Mouse (Mus musculus) c-Kit-negative CD71-positive TER-119-positive erythroid progenitor cells, embryonic 14.5 days (primary cell): ENCODE results near the gene Armc7.

ENCODE experiments used
- DNase-seq: peaks from one replicate; pipeline ENCODE4 v3.0.0-alpha.2; 2013; ENCODE audit warnings: low read depth, low spot score

Gene Armc7

GRCm38 (mm10) chr11:115475025-115475757 is at the start of gene Armc7:
Armc7 (plus strand) TSS chr11:115475667.
- peak; percentile 88 for DNase-seq

- no peak for DNase-seq
These were observed 49.8 kb upstream of the Armc7 start for GRCm38 (mm10) chr11:115425671-115426070.

DNA sequence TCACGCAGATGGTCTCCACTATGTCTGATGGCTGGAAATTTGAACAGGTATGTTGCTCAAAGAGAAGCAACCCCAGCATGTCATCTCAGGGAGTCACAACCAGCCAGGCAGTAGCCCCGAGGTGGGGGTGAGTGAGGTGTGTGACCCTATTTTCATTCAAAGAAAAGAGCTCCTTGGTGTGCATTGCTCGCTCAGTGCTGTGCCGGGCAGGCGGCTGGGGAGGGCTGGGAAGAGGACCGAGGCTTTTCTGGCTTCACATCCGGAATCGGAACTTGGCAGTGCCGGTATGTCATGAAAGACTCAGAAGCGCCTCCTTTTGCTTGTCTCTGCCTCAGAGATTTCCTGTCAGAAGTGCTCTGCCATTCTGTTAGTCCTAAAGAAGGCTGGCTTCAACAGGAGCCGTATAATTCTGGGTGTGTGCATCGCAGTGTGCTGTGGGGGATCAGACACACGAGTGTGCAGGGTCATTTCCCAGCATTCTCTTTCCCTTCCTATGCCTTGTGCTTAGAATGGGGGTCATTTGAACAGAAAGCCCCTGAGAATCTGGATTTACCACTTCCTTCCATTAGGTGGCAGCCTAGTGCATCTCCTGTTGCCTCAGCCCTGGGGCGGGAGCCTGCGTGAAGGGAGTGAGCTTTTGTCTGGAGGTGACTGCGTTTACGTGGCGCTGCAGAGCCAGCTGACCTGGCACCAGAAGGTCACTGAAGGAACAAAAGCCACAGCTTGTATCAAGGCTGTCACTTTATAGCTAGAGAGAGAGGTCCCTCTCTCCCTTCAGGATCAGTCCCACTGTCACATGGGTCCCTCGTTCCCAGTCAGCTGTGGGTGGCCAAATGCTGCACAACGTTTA is 47.8 kb upstream of the Armc7 start:
- DNase-seq: no peak

DNA sequence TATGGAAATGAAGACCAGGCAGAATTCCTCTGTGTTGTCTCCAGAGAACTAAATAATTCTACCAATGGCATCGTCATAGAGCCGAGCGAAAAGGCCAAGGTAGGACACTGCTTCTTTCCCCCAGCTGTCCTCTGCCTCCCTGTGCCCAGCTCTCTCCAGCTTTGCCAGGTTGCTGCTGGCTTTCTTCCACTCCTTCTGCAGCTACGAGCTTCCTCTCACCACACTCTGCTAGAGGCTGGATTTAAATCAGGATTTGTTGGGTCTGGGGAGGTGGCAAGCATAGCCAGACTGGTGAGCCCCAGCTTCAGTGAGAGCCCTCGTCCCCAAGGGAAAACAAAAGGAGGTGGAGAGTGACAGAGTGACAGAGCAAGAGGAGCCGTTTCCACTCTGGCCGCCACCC is 46.2 kb upstream of the Armc7 start:
- no peak for DNase-seq

DNA sequence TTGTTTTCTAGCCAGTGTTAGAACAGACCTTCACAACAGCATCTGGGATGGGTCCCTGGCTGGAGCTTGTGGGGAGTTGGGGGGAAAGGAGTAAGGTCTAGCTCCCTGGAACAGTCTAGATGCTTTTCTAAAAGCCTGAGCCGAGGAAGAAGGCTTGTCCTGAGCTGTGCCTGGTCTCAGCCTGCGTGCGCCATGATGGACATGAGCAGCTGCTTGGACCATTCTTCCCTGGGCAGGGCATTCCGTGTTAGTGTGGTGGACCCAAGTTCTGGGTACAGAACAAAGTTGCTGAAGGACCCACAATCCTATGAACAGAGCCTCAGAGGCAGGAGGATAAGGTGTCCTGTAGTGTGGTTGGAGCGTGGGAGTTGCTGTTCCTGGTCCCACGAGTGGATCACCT is 44.9 kb upstream of the Armc7 start:
- no peak for DNase-seq

DNA sequence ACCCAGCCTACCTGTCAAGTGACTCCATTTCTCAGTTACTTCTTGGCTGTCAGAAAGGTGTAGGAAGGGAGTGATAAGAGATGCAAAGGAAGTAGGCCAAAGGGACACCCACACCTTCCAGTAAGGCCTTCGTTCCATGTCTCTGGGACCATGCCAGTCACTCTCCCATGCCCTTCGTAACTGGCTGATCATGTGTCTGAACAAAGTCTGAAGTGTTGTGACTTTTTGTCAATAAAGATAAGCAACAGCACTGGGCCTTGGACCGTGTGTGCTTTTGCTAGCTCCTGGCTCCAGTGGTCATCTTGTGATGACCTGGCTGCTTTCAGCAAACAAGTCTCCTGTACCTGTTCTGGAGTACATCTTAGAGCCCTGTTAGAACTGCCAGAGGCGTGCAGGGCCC is 42.7 kb upstream of the Armc7 start:
- DNase-seq: no peak

- no peak for DNase-seq
These were observed 42.1 kb upstream of the Armc7 start for GRCm38 (mm10) chr11:115433342-115433741.

GRCm38 (mm10) chr11:115435596-115436337 is 39.7 kb upstream of the Armc7 start:
- no peak for DNase-seq

GRCm38 (mm10) chr11:115437571-115438122 is 37.8 kb upstream of the Armc7 start:
- no peak for DNase-seq

GRCm38 (mm10) chr11:115439326-115439725 is 36.1 kb upstream of the Armc7 start:
- no peak for DNase-seq

DNA sequence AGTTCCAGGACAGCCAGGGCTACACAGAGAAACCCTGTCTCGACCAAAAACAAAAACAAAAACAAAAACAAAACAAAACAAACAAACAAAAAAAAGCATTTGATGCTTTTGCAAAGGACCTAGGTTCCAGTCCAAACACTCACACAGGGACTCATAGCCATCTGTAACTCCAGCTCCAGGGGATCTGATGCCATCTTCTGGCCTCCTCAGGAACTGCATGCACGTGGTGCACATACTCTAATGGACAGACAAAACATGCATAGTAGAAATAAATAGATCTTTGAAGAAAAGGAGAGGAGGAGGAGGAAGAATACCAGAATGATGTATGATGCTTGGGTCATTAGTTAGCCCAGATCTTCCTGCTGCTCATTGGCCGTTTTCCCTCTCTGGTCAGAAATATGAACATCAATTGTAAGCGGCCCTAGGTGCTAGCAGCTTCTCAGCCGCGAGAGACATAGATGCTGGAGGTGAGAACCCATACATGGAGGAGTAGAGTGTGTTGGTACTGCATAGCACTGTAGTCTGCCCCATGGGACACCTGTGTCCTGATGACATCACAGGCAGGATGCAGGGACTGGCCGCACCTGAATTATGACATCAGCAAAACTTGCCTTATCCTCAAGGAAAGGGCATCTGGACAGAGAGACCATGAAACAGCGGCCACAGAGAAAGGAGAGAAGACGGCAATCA is 35.4 kb upstream of the Armc7 start, which contains the start of gene Trim80:
Gene Trim80 (plus strand): TSS at position 640 of the 690 bp plus-strand sequence.
- no peak for DNase-seq

DNA sequence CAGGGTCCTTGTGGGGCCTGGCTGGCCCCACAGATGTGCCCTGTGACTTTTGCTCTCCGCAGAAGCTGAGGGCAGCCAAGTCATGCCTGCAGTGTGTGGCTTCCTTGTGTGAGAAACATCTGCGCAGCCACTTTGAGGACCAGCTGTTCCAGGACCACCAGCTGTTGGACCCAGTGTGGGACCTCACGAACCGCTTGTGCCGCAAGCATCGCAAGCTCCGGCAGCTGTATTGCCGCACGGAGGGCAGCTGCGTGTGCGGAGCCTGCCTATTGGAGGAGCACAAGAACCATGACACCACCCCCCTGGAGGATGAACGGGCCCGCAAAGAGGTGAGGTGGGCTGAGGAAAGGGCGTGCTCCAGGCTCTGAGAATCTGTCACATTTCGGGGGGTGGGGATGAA is 34.0 kb upstream of the Armc7 start:
- no peak for DNase-seq

GRCm38 (mm10) chr11:115446906-115447305 is 28.6 kb upstream of the Armc7 start:
- DNase-seq: no peak

DNA sequence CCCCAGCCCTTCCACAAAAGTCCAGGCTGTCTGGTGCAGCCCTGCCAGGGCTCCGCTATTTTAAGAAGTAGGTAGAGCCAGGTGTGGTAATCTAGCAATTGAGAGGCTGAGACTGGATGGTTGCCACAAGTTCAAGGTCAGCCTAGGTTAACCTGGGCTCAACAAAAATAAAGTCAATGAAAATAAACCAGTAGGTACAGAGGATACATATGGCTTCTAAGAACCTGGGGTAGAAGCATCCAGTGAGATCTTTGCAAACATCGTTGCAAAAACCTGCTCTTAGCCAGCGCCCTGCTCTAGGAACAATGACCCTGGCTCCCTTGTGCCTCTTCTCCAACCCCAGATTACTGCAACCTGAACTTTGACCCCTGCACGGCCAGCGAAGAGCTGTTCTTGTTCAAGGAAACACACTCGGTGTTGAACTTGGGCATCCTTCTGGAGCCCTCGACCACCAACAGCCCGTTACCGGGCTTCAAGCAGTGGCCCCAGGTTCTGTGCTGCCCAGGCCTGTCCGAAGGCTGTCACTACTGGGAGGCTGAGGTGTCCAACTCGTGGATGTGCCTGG is 28.1 kb upstream of the Armc7 start:
- DNase-seq: no peak

GRCm38 (mm10) chr11:115448075-115448474 is 27.4 kb upstream of the Armc7 start:
- DNase-seq: no peak

- DNase-seq: no peak
These were observed 26.5 kb upstream of the Armc7 start for GRCm38 (mm10) chr11:115448998-115449397.

GRCm38 (mm10) chr11:115450176-115450575 is 25.3 kb upstream of the Armc7 start:
- no peak for DNase-seq

DNA sequence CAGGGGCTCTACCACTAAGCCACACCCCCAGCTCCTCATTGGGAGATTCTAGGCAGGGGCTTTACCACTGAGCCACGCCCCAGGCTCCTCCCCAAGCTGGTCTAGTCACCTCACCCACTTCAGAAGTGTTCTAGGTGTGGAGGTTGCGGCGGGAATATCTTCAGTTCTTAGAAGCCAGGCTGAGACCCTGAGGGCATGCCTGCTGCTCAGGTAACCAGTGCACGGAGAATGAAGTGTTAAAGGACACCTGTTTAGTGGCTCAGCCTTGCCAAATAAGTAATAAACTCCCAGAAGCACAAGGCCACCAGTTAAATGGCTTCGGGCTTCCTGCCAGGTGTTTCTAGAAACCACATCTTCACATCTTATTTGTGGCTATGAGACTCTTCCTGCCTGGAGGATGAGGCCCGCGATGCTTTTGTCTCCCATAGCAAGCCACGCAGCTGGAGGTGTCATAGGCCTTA is 23.7 kb upstream of the Armc7 start:
- DNase-seq: no peak

GRCm38 (mm10) chr11:115452281-115452860 is 23.1 kb upstream of the Armc7 start:
- no peak for DNase-seq

DNA sequence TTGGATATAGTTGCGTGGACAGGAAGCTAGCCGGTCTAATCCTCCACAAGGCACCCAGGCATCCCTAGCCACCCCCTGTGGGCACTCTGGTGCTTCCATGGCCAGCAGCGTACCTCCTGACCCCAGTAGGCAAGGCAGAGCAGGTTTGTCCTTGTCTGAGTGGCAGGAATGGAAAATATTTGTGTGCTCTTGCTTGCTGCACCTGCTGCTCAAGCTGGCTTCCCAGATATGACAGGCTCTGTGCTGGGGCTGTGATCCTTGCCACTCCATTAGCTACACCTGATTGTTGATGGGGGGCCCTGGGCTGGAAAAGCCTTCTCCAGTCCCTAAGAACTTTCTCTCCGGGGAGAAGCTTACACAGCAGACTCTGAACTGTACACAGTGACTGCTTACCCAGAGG is 22.2 kb upstream of the Armc7 start:
- no peak for DNase-seq
